ENCODE assay signal across 26 mouse cellular contexts in genomic region chr15:100651610-100652009, GRCm38 (mm10). TPM values are rescaled to one million over a fixed set of nuclear protein-coding genes. Genes with fewer than 3 reads are reported as not detected.
DNase-seq lines count a peak whose midpoint lies in the region; ATAC-seq and TF ChIP-seq lines count a peak whose summit lies in the region.
"Had no signal": no experiment of that assay in that cellular context is flagged by ENCODE, and none has a peak within 500 bp of the region (broad histone marks: within the 10 kb centered on the region; RNA-seq: fewer than 3 reads in every experiment).

No protein-coding gene starts in this region.

- no peak overlapping the region for H3K4me2 ChIP-seq in limb, embryonic 15.5 days
- no peak overlapping the region for H3K4me2 ChIP-seq in intestine, embryonic 14.5 days (ENCODE audit: low read length)
- H3K4me2 ChIP-seq in liver, embryonic 13.5 days = no peak overlapping the region
- no peak overlapping the region for H3K4me2 ChIP-seq in stomach, embryonic 16.5 days (ENCODE audit: low read depth, low read length)
- H3K4me2 ChIP-seq in hindbrain, embryonic 12.5 days (replicated peaks) = no peak overlapping the region
- H3K4me2 ChIP-seq: forebrain, embryonic 12.5 days; heart, embryonic 11.5 days; hindbrain, embryonic 13.5 days; liver, embryonic 15.5 days; lung, embryonic 15.5 days; midbrain, embryonic 11.5 days had no signal

- WGBS in limb, embryonic 15.5 days = 78% methylated on average over 9 of the region's 9 CpGs
- 87% methylated on average over 9 of the region's 9 CpGs for WGBS in limb, embryonic 10.5 days
- 68% methylated on average over 9 of the region's 9 CpGs for WGBS in intestine, embryonic 14.5 days
- 45% methylated on average over 9 of the region's 9 CpGs for WGBS in liver, embryonic 13.5 days (ENCODE audit: insufficient replicate concordance)
- 53% methylated on average over 9 of the region's 9 CpGs for WGBS in stomach, embryonic 16.5 days
- WGBS in cerebellum, adult 2 months = 93% methylated on average over 9 of the region's 9 CpGs
- WGBS in hindbrain, embryonic 12.5 days = 87% methylated on average over 9 of the region's 9 CpGs

- no peaks in the 10 kb centered on the region for H3K36me3 ChIP-seq in limb, embryonic 15.5 days
- H3K36me3 ChIP-seq in limb, embryonic 10.5 days = no peaks in the 10 kb centered on the region
- H3K36me3 ChIP-seq in intestine, embryonic 14.5 days (ENCODE audit: control insufficient read depth, insufficient read depth, low read length) = no peaks in the 10 kb centered on the region
- H3K36me3 ChIP-seq in liver, embryonic 13.5 days = peaks cover 16% of the 10 kb centered on the region
- no peaks in the 10 kb centered on the region for H3K36me3 ChIP-seq in stomach, embryonic 16.5 days (ENCODE audit: control insufficient read depth, insufficient read depth, low read length)
- H3K36me3 ChIP-seq in hindbrain, embryonic 12.5 days = no peaks in the 10 kb centered on the region
- H3K36me3 ChIP-seq: forebrain, embryonic 12.5 days; hindbrain, embryonic 13.5 days; lung, embryonic 15.5 days had no signal

- peak overlapping the region; percentile 24; the same call in 1 of the 2 replicates for H3K27ac ChIP-seq in limb, embryonic 15.5 days
- H3K27ac ChIP-seq in limb, embryonic 10.5 days = no peak overlapping the region
- peak overlapping the region; percentile 11; the same call in 1 of the 2 replicates for H3K27ac ChIP-seq in intestine, embryonic 14.5 days (ENCODE audit: low read depth)
- H3K27ac ChIP-seq in liver, embryonic 13.5 days = no peak overlapping the region
- H3K27ac ChIP-seq in stomach, embryonic 16.5 days (ENCODE audit: low read length) = peak overlapping the region; percentile 53
- H3K27ac ChIP-seq in cerebellum, adult 2 months (ENCODE audit: insufficient read depth, low read length) = no peak overlapping the region
- H3K27ac ChIP-seq in hindbrain, embryonic 12.5 days = no peak overlapping the region
- H3K27ac ChIP-seq: forebrain, embryonic 12.5 days; hindbrain, embryonic 13.5 days; liver, embryonic 15.5 days; lung, embryonic 15.5 days had no signal

- no peak overlapping the region for H3K9ac ChIP-seq in limb, embryonic 15.5 days
- H3K9ac ChIP-seq in intestine, embryonic 14.5 days (ENCODE audit: low read length) = no peak overlapping the region
- H3K9ac ChIP-seq in liver, embryonic 13.5 days = no peak overlapping the region
- no peak overlapping the region for H3K9ac ChIP-seq in stomach, embryonic 16.5 days (ENCODE audit: low read length)
- no peak overlapping the region for H3K9ac ChIP-seq in hindbrain, embryonic 12.5 days
- H3K9ac ChIP-seq: forebrain, embryonic 12.5 days; forebrain, postnatal 0 days; hindbrain, embryonic 13.5 days; liver, embryonic 15.5 days; lung, embryonic 15.5 days had no signal

- no peaks in the 10 kb centered on the region for H3K4me1 ChIP-seq in limb, embryonic 15.5 days
- no peaks in the 10 kb centered on the region for H3K4me1 ChIP-seq in limb, embryonic 10.5 days
- no peaks in the 10 kb centered on the region for H3K4me1 ChIP-seq in intestine, embryonic 14.5 days (replicated peaks; ENCODE audit: control insufficient read depth, insufficient read depth, low read length)
- H3K4me1 ChIP-seq in liver, embryonic 13.5 days (replicated peaks) = peaks cover 7% of the 10 kb centered on the region
- no peaks in the 10 kb centered on the region for H3K4me1 ChIP-seq in stomach, embryonic 16.5 days (ENCODE audit: control insufficient read depth, insufficient read depth, low read length)
- peaks cover 10% of the 10 kb centered on the region for H3K4me1 ChIP-seq in cerebellum, adult 2 months (ENCODE audit: control insufficient read depth, insufficient read depth, low read length)
- H3K4me1 ChIP-seq in hindbrain, embryonic 12.5 days = no peaks in the 10 kb centered on the region
- H3K4me1 ChIP-seq: forebrain, embryonic 12.5 days; hindbrain, embryonic 13.5 days; liver, embryonic 15.5 days; lung, embryonic 15.5 days had no signal

- ATAC-seq in limb, embryonic 15.5 days (ENCODE audit: insufficient number of reproducible peaks, low FRiP score, low TSS enrichment, low read depth) = 0 out of 2 replicates have a peak, but pooled peaks have one; percentile 67
- peak; percentile 83 for ATAC-seq in intestine, embryonic 14.5 days (replicated peaks; ENCODE audit: low FRiP score, low TSS enrichment, low read depth)
- peak; percentile 51; the same call in 1 of the 2 replicates for ATAC-seq in liver, embryonic 13.5 days (ENCODE audit: low read depth)
- peak; percentile 93 for ATAC-seq in stomach, embryonic 16.5 days (ENCODE audit: insufficient read depth, low FRiP score)
- no peak for ATAC-seq in hindbrain, embryonic 12.5 days (ENCODE audit: low FRiP score)
- ATAC-seq: forebrain, postnatal 0 days; midbrain, embryonic 16.5 days had no signal

- no peak for DNase-seq in limb, embryonic 10.5 days (ENCODE audit: low spot score)
- DNase-seq in intestine, embryonic 14.5 days (ENCODE audit: low spot score) = peak; percentile 79
- no peak for DNase-seq in liver, embryonic 13.5 days
- no peak for DNase-seq in cerebellum, adult 2 months
- no peak for DNase-seq in adrenal gland, postnatal 10 days
- DNase-seq: adrenal gland, postnatal 14 days; cerebellum, adult 11 months; cerebellum, postnatal 10 days; forebrain, postnatal 0 days; heart, postnatal 36 days; kidney, adult 9 months; kidney, postnatal 10 days; layer of hippocampus, postnatal 36 days; right cerebral cortex, postnatal 25 days; thymus, postnatal 14 days had no signal

- no peaks in the 10 kb centered on the region for H3K27me3 ChIP-seq in limb, embryonic 15.5 days
- no peaks in the 10 kb centered on the region for H3K27me3 ChIP-seq in limb, embryonic 10.5 days (ENCODE audit: low read depth, poor library complexity, severe bottlenecking)
- H3K27me3 ChIP-seq in intestine, embryonic 14.5 days (replicated peaks; ENCODE audit: control insufficient read depth, insufficient read depth, low read length) = no peaks in the 10 kb centered on the region
- no peaks in the 10 kb centered on the region for H3K27me3 ChIP-seq in liver, embryonic 13.5 days
- no peaks in the 10 kb centered on the region for H3K27me3 ChIP-seq in stomach, embryonic 16.5 days (ENCODE audit: control insufficient read depth, insufficient read depth, low read length)
- H3K27me3 ChIP-seq in cerebellum, adult 2 months (ENCODE audit: control insufficient read depth, insufficient read depth, low read length) = no peaks in the 10 kb centered on the region
- no peaks in the 10 kb centered on the region for H3K27me3 ChIP-seq in hindbrain, embryonic 12.5 days
- H3K27me3 ChIP-seq: forebrain, embryonic 12.5 days; hindbrain, embryonic 13.5 days; liver, embryonic 15.5 days; lung, embryonic 15.5 days had no signal

- no peak overlapping the region for H3K4me3 ChIP-seq in limb, embryonic 15.5 days
- H3K4me3 ChIP-seq in limb, embryonic 10.5 days = no peak overlapping the region
- no peak overlapping the region for H3K4me3 ChIP-seq in intestine, embryonic 14.5 days (ENCODE audit: low read depth, low read length)
- H3K4me3 ChIP-seq in liver, embryonic 13.5 days (replicated peaks) = no peak overlapping the region
- no peak overlapping the region for H3K4me3 ChIP-seq in stomach, embryonic 16.5 days (replicated peaks; ENCODE audit: low read length)
- H3K4me3 ChIP-seq in cerebellum, adult 2 months (replicated peaks; ENCODE audit: insufficient read depth, low read depth, low read length) = no peak overlapping the region
- no peak overlapping the region for H3K4me3 ChIP-seq in hindbrain, embryonic 12.5 days
- H3K4me3 ChIP-seq: forebrain, embryonic 12.5 days; hindbrain, embryonic 13.5 days; liver, embryonic 15.5 days; lung, embryonic 15.5 days had no signal

- TF ChIP-seq CTCF in cerebellum, adult 2 months (IDR thresholded peaks at IDR 0.05; ENCODE audit: borderline replicate concordance, insufficient read depth, low read depth, low read length) = no peak

- H3K9me3 ChIP-seq in limb, embryonic 15.5 days = no peaks in the 10 kb centered on the region
- no peaks in the 10 kb centered on the region for H3K9me3 ChIP-seq in limb, embryonic 10.5 days (replicated peaks)
- H3K9me3 ChIP-seq in intestine, embryonic 14.5 days (ENCODE audit: control insufficient read depth, low read length) = no peaks in the 10 kb centered on the region
- H3K9me3 ChIP-seq in liver, embryonic 13.5 days (replicated peaks) = no peaks in the 10 kb centered on the region
- H3K9me3 ChIP-seq in stomach, embryonic 16.5 days (replicated peaks; ENCODE audit: control insufficient read depth, low read length) = no peaks in the 10 kb centered on the region
- no peaks in the 10 kb centered on the region for H3K9me3 ChIP-seq in hindbrain, embryonic 12.5 days (replicated peaks)
- H3K9me3 ChIP-seq: forebrain, embryonic 12.5 days; G1E; hindbrain, embryonic 13.5 days; liver, embryonic 15.5 days; lung, embryonic 15.5 days had no signal

- no peak for TF ChIP-seq POLR2A in cerebellum, adult 2 months (IDR thresholded peaks at IDR 0.05; ENCODE audit: borderline replicate concordance, insufficient read depth, low read length)

RNA-seq across cellular contexts. Expression of gene Smagp, which starts 14.9 kb away (rescaled TPM):
- 34.8 and 36.6 TPM in 2 replicates for polyA plus RNA-seq in limb, embryonic 15.5 days (2015; fragmentation: Nextera tagmentation; extraction: Ambion mirVana)
- polyA plus RNA-seq in limb, embryonic 10.5 days (2016; fragmentation: Nextera tagmentation; extraction: Ambion mirVana) = 5.0 and 6.7 TPM in 2 replicates
- polyA plus RNA-seq in intestine, embryonic 14.5 days (2014; fragmentation: Nextera tagmentation; extraction: Ambion mirVana) = 31.1 and 36.2 TPM in 2 replicates
- 7.7 and 7.9 TPM in 2 replicates for polyA plus RNA-seq in liver, embryonic 13.5 days (2015; fragmentation: Nextera tagmentation; extraction: Ambion mirVana)
- 40.6 and 51.8 TPM in 2 replicates for polyA plus RNA-seq in stomach, embryonic 16.5 days (2015; fragmentation: Nextera tagmentation; extraction: Ambion mirVana)
- 3.3 and 3.7 TPM in 2 replicates for polyA plus RNA-seq in cerebellum, adult 2 months (2012; rRNA removed)
- 10 to 100 TPM; 29.6 to 41.6 TPM for total RNA-seq in adrenal gland, postnatal 10 days (2021)
- polyA plus RNA-seq in hindbrain, embryonic 12.5 days (2016; fragmentation: Nextera tagmentation; extraction: Ambion mirVana) = 5.0 and 5.6 TPM in 2 replicates

RNA-seq across cellular contexts. Expression of gene Bin2, which starts 17.7 kb away (rescaled TPM):
- 4.8 and 4.9 TPM in 2 replicates for polyA plus RNA-seq in limb, embryonic 15.5 days (2015; fragmentation: Nextera tagmentation; extraction: Ambion mirVana)
- 2.6 and 3.5 TPM in 2 replicates for polyA plus RNA-seq in limb, embryonic 10.5 days (2016; fragmentation: Nextera tagmentation; extraction: Ambion mirVana)
- polyA plus RNA-seq in intestine, embryonic 14.5 days (2014; fragmentation: Nextera tagmentation; extraction: Ambion mirVana) = 5.7 and 6.4 TPM in 2 replicates
- polyA plus RNA-seq in liver, embryonic 13.5 days (2015; fragmentation: Nextera tagmentation; extraction: Ambion mirVana) = 19.7 and 25.7 TPM in 2 replicates
- 6.0 and 6.3 TPM in 2 replicates for polyA plus RNA-seq in stomach, embryonic 16.5 days (2015; fragmentation: Nextera tagmentation; extraction: Ambion mirVana)
- polyA plus RNA-seq in cerebellum, adult 2 months (2012; rRNA removed) = 3.0 and 4.1 TPM in 2 replicates
- total RNA-seq in adrenal gland, postnatal 10 days (2021) = 1 to 10 TPM; 5.5 to 5.8 TPM
- polyA plus RNA-seq in hindbrain, embryonic 12.5 days (2016; fragmentation: Nextera tagmentation; extraction: Ambion mirVana) = 3.0 and 3.4 TPM in 2 replicates

RNA-seq across cellular contexts. Expression of gene Cela1, which starts 36.1 kb away (rescaled TPM):
- 4.2 and 6.3 TPM in 2 replicates for polyA plus RNA-seq in limb, embryonic 15.5 days (2015; fragmentation: Nextera tagmentation; extraction: Ambion mirVana)
- 0.74 and 1.7 TPM in 2 replicates for polyA plus RNA-seq in limb, embryonic 10.5 days (2016; fragmentation: Nextera tagmentation; extraction: Ambion mirVana)
- polyA plus RNA-seq in intestine, embryonic 14.5 days (2014; fragmentation: Nextera tagmentation; extraction: Ambion mirVana) = 11.9 and 49.9 TPM in 2 replicates
- polyA plus RNA-seq in liver, embryonic 13.5 days (2015; fragmentation: Nextera tagmentation; extraction: Ambion mirVana) = 8.2 and 11.8 TPM in 2 replicates
- polyA plus RNA-seq in stomach, embryonic 16.5 days (2015; fragmentation: Nextera tagmentation; extraction: Ambion mirVana) = 250 and 388 TPM in 2 replicates
- 6.5 and 8.3 TPM in 2 replicates for polyA plus RNA-seq in cerebellum, adult 2 months (2012; rRNA removed)
- 10 to 100 TPM; 22.1 to 23.9 TPM for total RNA-seq in adrenal gland, postnatal 10 days (2021)
- polyA plus RNA-seq in hindbrain, embryonic 12.5 days (2016; fragmentation: Nextera tagmentation; extraction: Ambion mirVana) = 1.6 and 1.9 TPM in 2 replicates
- polyA plus RNA-seq: forebrain, embryonic 12.5 days had no signal

RNA-seq across cellular contexts. Expression of gene Dazap2, which starts 36.5 kb away (rescaled TPM):
- polyA plus RNA-seq in limb, embryonic 15.5 days (2015; fragmentation: Nextera tagmentation; extraction: Ambion mirVana) = 166 and 185 TPM in 2 replicates
- polyA plus RNA-seq in limb, embryonic 10.5 days (2016; fragmentation: Nextera tagmentation; extraction: Ambion mirVana) = 189 and 195 TPM in 2 replicates
- polyA plus RNA-seq in intestine, embryonic 14.5 days (2014; fragmentation: Nextera tagmentation; extraction: Ambion mirVana) = 269 and 284 TPM in 2 replicates
- polyA plus RNA-seq in liver, embryonic 13.5 days (2015; fragmentation: Nextera tagmentation; extraction: Ambion mirVana) = 141 and 173 TPM in 2 replicates
- polyA plus RNA-seq in stomach, embryonic 16.5 days (2015; fragmentation: Nextera tagmentation; extraction: Ambion mirVana) = 194 and 213 TPM in 2 replicates
- 214 and 220 TPM in 2 replicates for polyA plus RNA-seq in cerebellum, adult 2 months (2012; rRNA removed)
- total RNA-seq in adrenal gland, postnatal 10 days (2021) = 100 to 1,000 TPM; 171 to 182 TPM
- 168 and 176 TPM in 2 replicates for polyA plus RNA-seq in hindbrain, embryonic 12.5 days (2016; fragmentation: Nextera tagmentation; extraction: Ambion mirVana)

RNA-seq across cellular contexts. Expression of gene Pou6f1, which starts 51.8 kb away (rescaled TPM):
- 4.9 and 7.4 TPM in 2 replicates for polyA plus RNA-seq in limb, embryonic 15.5 days (2015; fragmentation: Nextera tagmentation; extraction: Ambion mirVana)
- polyA plus RNA-seq in limb, embryonic 10.5 days (2016; fragmentation: Nextera tagmentation; extraction: Ambion mirVana) = 1.1 and 2.9 TPM in 2 replicates
- 6.9 and 7.6 TPM in 2 replicates for polyA plus RNA-seq in intestine, embryonic 14.5 days (2014; fragmentation: Nextera tagmentation; extraction: Ambion mirVana)
- 0.10 and 0.23 TPM in 2 replicates for polyA plus RNA-seq in liver, embryonic 13.5 days (2015; fragmentation: Nextera tagmentation; extraction: Ambion mirVana)
- 3.5 and 5.3 TPM in 2 replicates for polyA plus RNA-seq in stomach, embryonic 16.5 days (2015; fragmentation: Nextera tagmentation; extraction: Ambion mirVana)
- polyA plus RNA-seq in cerebellum, adult 2 months (2012; rRNA removed) = 63.9 and 64.5 TPM in 2 replicates
- total RNA-seq in adrenal gland, postnatal 10 days (2021) = 10 to 100 TPM; 22.0 to 29.0 TPM
- polyA plus RNA-seq in hindbrain, embryonic 12.5 days (2016; fragmentation: Nextera tagmentation; extraction: Ambion mirVana) = 28.9 and 38.6 TPM in 2 replicates

Comparison
In these comparisons a context has a peak if more than half of its experiments do, and no peak if none do; other contexts are left out.
1. H3K27ac ChIP-seq: peak in limb, embryonic 15.5 days (single experiment), intestine, embryonic 14.5 days (single experiment) and stomach, embryonic 16.5 days (single experiment); none in limb, embryonic 10.5 days (single experiment), liver, embryonic 13.5 days (single experiment), cerebellum, adult 2 months (single experiment) and hindbrain, embryonic 12.5 days (single experiment).